Mouse (Mus musculus): ENCODE measurements around the gene 2310011J03Rik.

DNA sequence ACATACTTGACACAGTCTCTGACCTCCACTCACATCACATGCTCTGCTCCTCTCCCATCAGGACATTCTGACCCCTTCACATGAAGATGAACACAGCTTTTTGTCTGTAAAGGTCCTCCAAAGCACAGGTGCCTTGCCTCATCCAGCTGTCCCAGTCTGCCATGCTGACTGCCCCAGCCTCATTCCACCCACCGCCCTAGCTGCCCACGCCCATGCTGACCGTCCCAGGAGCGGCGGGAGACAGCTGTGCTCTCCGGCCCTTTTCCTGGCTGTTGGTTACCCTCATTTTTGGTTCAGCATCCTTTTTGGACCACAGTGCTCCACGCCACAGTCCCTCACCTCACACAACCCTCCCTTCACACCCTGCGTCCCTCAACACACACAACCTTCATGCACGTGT is 41.9 kb downstream of the 2310011J03Rik start:
- TF ChIP-seq ELF1 (IDR thresholded peaks at IDR 0.05; ENCODE audit: low read depth, low read length) (no peak), ETS1 (IDR thresholded peaks at IDR 0.05; ENCODE audit: low read depth, low read length) (no peak), CTCF (IDR thresholded peaks at IDR 0.05 in 2 of 3, conservative IDR thresholded peaks at IDR 0.05 in 1 of 3; ENCODE audit: control insufficient read depth in 1 of 3, insufficient read depth in 1 of 3, low read depth in 2 of 3, low read length in 3 of 3, poor library complexity in 1 of 3, severe bottlenecking in 1 of 3) (no peak), TCF12 (IDR thresholded peaks at IDR 0.05; ENCODE audit: low read depth, low read length) (no peak), ZMIZ1 (IDR thresholded peaks at IDR 0.05; ENCODE audit: low read depth, low read length) (no peak), POLR2A (IDR thresholded peaks at IDR 0.05; ENCODE audit: control insufficient read depth in 1 of 2, insufficient read depth in 1 of 2, low read depth in 1 of 2, low read length in 2 of 2, poor library complexity in 1 of 2) (no peak), MAZ (IDR thresholded peaks at IDR 0.05; ENCODE audit: low read depth, low read length) (no peak), EP300 (IDR thresholded peaks at IDR 0.05; ENCODE audit: low read depth in 1 of 2, low read length in 2 of 2) (no peak)

All from MEL (cell line).